Mouse (Mus musculus) kidney, adult 2 months (tissue): Measurements from ENCODE around the gene Lrat. TPM values are rescaled to one million over a fixed set of nuclear protein-coding genes. Genes with fewer than 3 reads are reported as not detected.

Source experiments
- DNase-seq: peaks from one replicate; pipeline ENCODE4 v3.0.0; 2021
- H3K27ac ChIP-seq: fragments of 200-500 bp; 2 replicates; pipeline ENCODE4 v1.5.1; 2012; ENCODE audit warnings: low read depth, low read length, control low read depth, inconsistent platforms; ENCODE audit not compliant: insufficient read depth
- H3K27me3 ChIP-seq: fragments of 200-500 bp; replicated peaks from 2 replicates; pipeline ENCODE4 v1.6.1; 2012; ENCODE audit warnings: mild to moderate bottlenecking, moderate library complexity, low read length, inconsistent platforms; ENCODE audit not compliant: control insufficient read depth, insufficient read depth
- H3K36me3 ChIP-seq: fragments of 200-500 bp; 2 replicates; pipeline ENCODE4 v1.6.1; 2012; ENCODE audit warnings: mild to moderate bottlenecking, moderate library complexity, low read length, inconsistent platforms; ENCODE audit not compliant: control insufficient read depth, insufficient read depth
- H3K4me1 ChIP-seq: fragments of 200-500 bp; 2 replicates; pipeline ENCODE4 v1.6.1; 2011; ENCODE audit warnings: low read length; ENCODE audit not compliant: control insufficient read depth, insufficient read depth
- H3K4me3 ChIP-seq: fragments of 200-500 bp; 2 replicates; pipeline ENCODE4 v1.5.1; 2011; ENCODE audit warnings: mild to moderate bottlenecking, low read depth, low read length, control low read depth; ENCODE audit not compliant: insufficient read depth
- CTCF ChIP-seq: fragments of 200-500 bp; conservative IDR thresholded peaks from 2 replicates; pipeline ENCODE4 v1.5.1; 2011; ENCODE audit warnings: low read depth, mild to moderate bottlenecking, control low read depth, low read length, moderate library complexity, mixed read lengths; ENCODE audit not compliant: insufficient read depth, insufficient read length
- POLR2A ChIP-seq: fragments of 200-500 bp; IDR thresholded peaks from one replicate; pipeline ENCODE4 v1.6.1; 2011; ENCODE audit warnings: low read depth, low read length, control low read depth
- WGBS: fragments of 180-500 bp; shearing (Covaris S2); methylation state at CpG from one replicate; pipeline ENCODE4 v1.1.7; 2018; 5-methylcytosine and 5-hydroxymethylcytosine counted together
- polyA plus RNA-seq: library from polyadenylated mRNA; depleted of rRNA; stranded (reverse); fragments of >200 nt; gene quantifications from 2 replicates; pipeline ENCODE4 v1.2.3, GENCODE M21; 2012; rRNA removed

Lrat gene
- 0.94 and 1.4 TPM in 2 replicates for polyA plus RNA-seq

GRCm38 (mm10) chr3:82903613-82904205 is at the start of gene Lrat:
Gene Lrat, minus strand, starts transcription at chr3:82903973.
- H3K27ac ChIP-seq: no peak within 1 kb of the TSS
- WGBS: 1% methylated on average over 35 of the region's 35 CpGs
- no peaks in the 10 kb centered on the region for H3K27me3 ChIP-seq
- H3K4me3 ChIP-seq: peak within 1 kb of the TSS; percentile 23; the same call in 1 of the 2 replicates
- TF ChIP-seq CTCF (no peak), POLR2A (no peak)
- peak; percentile 86 for DNase-seq
- H3K36me3 ChIP-seq: no peaks in the 10 kb centered on the region
- H3K4me1 ChIP-seq: 0 out of 2 replicates have a peak, but pooled peaks cover 3% of the 10 kb centered on the region

GRCm38 (mm10) chr3:82952173-82952962 is 48.6 kb upstream of the Lrat start:
- WGBS: 89% methylated on average over 4 of the region's 4 CpGs
- no peaks in the 10 kb centered on the region for H3K4me1 ChIP-seq
- H3K27me3 ChIP-seq: no peaks in the 10 kb centered on the region
- no peaks in the 10 kb centered on the region for H3K36me3 ChIP-seq
- H3K4me3 ChIP-seq: no peak overlapping the region
- no peak overlapping the region for H3K27ac ChIP-seq
- peak; percentile 2 for DNase-seq
- TF ChIP-seq POLR2A: no peak
- TF ChIP-seq CTCF: no peak

- H3K27me3 ChIP-seq: no peaks in the 10 kb centered on the region
- no peak overlapping the region for H3K27ac ChIP-seq
- no peak for TF ChIP-seq CTCF
- no peak for TF ChIP-seq POLR2A
- 51% methylated on average over 7 of the region's 7 CpGs for WGBS
- DNase-seq: no peak
- H3K4me1 ChIP-seq: no peaks in the 10 kb centered on the region
- H3K4me3 ChIP-seq: no peak overlapping the region
- no peaks in the 10 kb centered on the region for H3K36me3 ChIP-seq
Observed at GRCm38 (mm10) chr3:82950639-82951038, 46.9 kb upstream of the Lrat start.

- Histone ChIP-seq H3K27me3 (no peaks in the 10 kb centered on the region), H3K4me3 (no peak overlapping the region), H3K36me3 (no peaks in the 10 kb centered on the region), H3K4me1 (no peaks in the 10 kb centered on the region), H3K27ac (no peak overlapping the region)
- 74% methylated on average over 10 of the region's 10 CpGs for WGBS
- TF ChIP-seq CTCF: no peak
- no peak for TF ChIP-seq POLR2A
- DNase-seq: no peak
Observed at GRCm38 (mm10) chr3:82950208-82950607, 46.4 kb upstream of the Lrat start.

- no peak overlapping the region for H3K27ac ChIP-seq
- H3K4me1 ChIP-seq: no peaks in the 10 kb centered on the region
- no peak for DNase-seq
- TF ChIP-seq CTCF (no peak), POLR2A (no peak)
- no peaks in the 10 kb centered on the region for H3K27me3 ChIP-seq
- no peaks in the 10 kb centered on the region for H3K36me3 ChIP-seq
- WGBS: 53% methylated on average over 6 of the region's 6 CpGs
- no peak overlapping the region for H3K4me3 ChIP-seq
Observed at GRCm38 (mm10) chr3:82946375-82947107, 42.8 kb upstream of the Lrat start.

GRCm38 (mm10) chr3:82927917-82928316 is 24.1 kb upstream of the Lrat start:
- H3K36me3 ChIP-seq: no peaks in the 10 kb centered on the region
- no peak overlapping the region for H3K4me3 ChIP-seq
- H3K27me3 ChIP-seq: no peaks in the 10 kb centered on the region
- WGBS: 75% methylated on average over 2 of the region's 2 CpGs
- H3K27ac ChIP-seq: no peak overlapping the region
- no peak for DNase-seq
- no peaks in the 10 kb centered on the region for H3K4me1 ChIP-seq
- TF ChIP-seq CTCF: no peak
- TF ChIP-seq POLR2A: no peak

- Histone ChIP-seq H3K27ac (no peak overlapping the region), H3K4me1 (no peaks in the 10 kb centered on the region), H3K36me3 (no peaks in the 10 kb centered on the region), H3K27me3 (no peaks in the 10 kb centered on the region), H3K4me3 (no peak overlapping the region)
- no peak for TF ChIP-seq POLR2A
- TF ChIP-seq CTCF: no peak
- no peak for DNase-seq
- WGBS: 57% methylated on average over 1 of the region's 1 CpGs
Observed at GRCm38 (mm10) chr3:82915632-82916031, 11.9 kb upstream of the Lrat start.
